Mouse (Mus musculus): ENCODE data around the gene Mmp13.
"Not testable (repeated sequence)": the region's sequence is repeated elsewhere in the genome, so short reads cannot be mapped to it uniquely, and the experiment has no call there.

The Mmp13 gene

GRCm38 (mm10) chr9:7272214-7272613, at the start of gene Mmp13:
Gene Mmp13 (plus strand): TSS chr9:7272514.
- no peak for DNase-seq (ENCODE audit: low read depth, low spot score)

- DNase-seq (ENCODE audit: low read depth, low spot score): no peak
Measured at GRCm38 (mm10) chr9:7238619-7239018, 33.7 kb upstream of the Mmp13 start.

- DNase-seq (ENCODE audit: low read depth, low spot score): no peak
Measured at GRCm38 (mm10) chr9:7239967-7240366, 32.3 kb upstream of the Mmp13 start.

GRCm38 (mm10) chr9:7252797-7253654, 19.3 kb upstream of the Mmp13 start:
- DNase-seq (ENCODE audit: low read depth, low spot score): no peak

GRCm38 (mm10) chr9:7261667-7262066, 10.6 kb upstream of the Mmp13 start:
- no peak for DNase-seq (ENCODE audit: low read depth, low spot score)

GRCm38 (mm10) chr9:7270071-7270470, 2.2 kb upstream of the Mmp13 start:
- no peak for DNase-seq (ENCODE audit: low read depth, low spot score)

- no peak for DNase-seq (ENCODE audit: low read depth, low spot score)
Measured at GRCm38 (mm10) chr9:7282565-7283302, 10.4 kb downstream of the Mmp13 start.

GRCm38 (mm10) chr9:7283303-7283684, 11.0 kb downstream of the Mmp13 start:
- not testable (repeated sequence) for DNase-seq (ENCODE audit: low read depth, low spot score)

- DNase-seq (ENCODE audit: low read depth, low spot score): no peak
Measured at GRCm38 (mm10) chr9:7289501-7289900, 17.2 kb downstream of the Mmp13 start.

- DNase-seq (ENCODE audit: low read depth, low spot score): no peak
Measured at GRCm38 (mm10) chr9:7289901-7290300, 17.6 kb downstream of the Mmp13 start.

- DNase-seq (ENCODE audit: low read depth, low spot score): no peak
Measured at GRCm38 (mm10) chr9:7292132-7292531, 19.8 kb downstream of the Mmp13 start.

- no peak for DNase-seq (ENCODE audit: low read depth, low spot score)
Measured at GRCm38 (mm10) chr9:7331847-7332246, 59.5 kb downstream of the Mmp13 start.

All from embryo, embryonic 11.5 days (tissue).